Mouse (Mus musculus) heart, postnatal 0 days (tissue): ENCODE data around the gene Tmco4. TPM values are rescaled to one million over a fixed set of nuclear protein-coding genes. Genes with fewer than 3 reads are reported as not detected.
A peak's percentile ranks its signal among the peaks of the same experiment; 100 is the strongest.

ENCODE experiments used
- ATAC-seq: fragments of 200-750 bp; cut with Nextera tagmentation; 2 replicates; pipeline ENCODE4 v1.8.0; 2017; ENCODE audit warnings: low read depth, moderate number of reproducible peaks, moderate library complexity; ENCODE audit not compliant: insufficient read depth
- DNase-seq: peaks from one replicate; pipeline ENCODE4 v3.0.0-alpha.2; 2016; ENCODE audit warnings: low spot score
- H3K27ac ChIP-seq: fragments of 300-500 bp; sonication (generic); 2 replicates; pipeline ENCODE4 v1.5.1; 2014; ENCODE audit warnings: low read depth, mild to moderate bottlenecking
- H3K27me3 ChIP-seq: fragments of 300-500 bp; sonication (generic); 2 replicates; pipeline ENCODE4 v1.6.1; 2014; ENCODE audit warnings: low read length, mixed read lengths; ENCODE audit not compliant: control insufficient read depth, insufficient read depth
- H3K36me3 ChIP-seq: fragments of 300-500 bp; sonication (generic); replicated peaks from 2 replicates; pipeline ENCODE4 v1.6.1; 2014; ENCODE audit warnings: low read length, mixed read lengths; ENCODE audit not compliant: control insufficient read depth, insufficient read depth
- H3K4me1 ChIP-seq: fragments of 300-500 bp; sonication (generic); 2 replicates; pipeline ENCODE4 v1.6.1; 2014; ENCODE audit warnings: antibody characterized with exemption; ENCODE audit not compliant: control insufficient read depth, insufficient read depth
- H3K4me2 ChIP-seq: fragments of 300-500 bp; sonication (generic); 2 replicates; pipeline ENCODE4 v1.6.1; 2014; ENCODE audit warnings: low read depth, mild to moderate bottlenecking, low read length, moderate library complexity
- H3K4me3 ChIP-seq: fragments of 300-500 bp; sonication (generic); 2 replicates; pipeline ENCODE4 v1.5.1; 2014; ENCODE audit warnings: low read depth, low read length
- H3K9ac ChIP-seq: fragments of 300-500 bp; sonication (generic); replicated peaks from 2 replicates; pipeline ENCODE4 v1.6.1; 2014; ENCODE audit warnings: low read depth, low read length, mixed read lengths
- H3K9me3 ChIP-seq: fragments of 300-500 bp; sonication (generic); replicated peaks from 2 replicates; pipeline ENCODE4 v1.6.1; 2016; ENCODE audit warnings: low read length; ENCODE audit not compliant: control insufficient read depth
- CTCF ChIP-seq: IDR thresholded peaks from 2 replicates; pipeline ENCODE4 v1.5.1; 2016; ENCODE audit warnings: antibody characterized with exemption, control low read depth, low read depth
- EP300 ChIP-seq: IDR thresholded peaks from 2 replicates; pipeline ENCODE4 v1.6.1; 2016; ENCODE audit warnings: antibody characterized with exemption, low read depth
- WGBS: fragments of 180-500 bp; shearing (Covaris S2); extraction: QIAGEN DNeasy Blood & Tissue Kit; methylation state at CpG from one replicate; pipeline ENCODE4 v1.1.7; 2014; 5-methylcytosine and 5-hydroxymethylcytosine counted together
- polyA plus RNA-seq: library from polyadenylated mRNA; unstranded; fragments of >200 nt; fragmentation: Nextera tagmentation; extraction: Ambion mirVana; gene quantifications from 2 replicates; pipeline ENCODE4 v1.2.1, GENCODE M21; 2015
- total RNA-seq: library from RNA; depleted of rRNA; stranded (reverse); fragments of >200 nt; gene quantifications from 2 replicates; pipeline ENCODE4 v1.2.3, GENCODE M21; 2014; ENCODE audit warnings: low replicate concordance

Gene Tmco4
- total and polyA plus RNA-seq, 2 experiments from 2014 or later, result 7.7 to 16.9 TPM

DNA sequence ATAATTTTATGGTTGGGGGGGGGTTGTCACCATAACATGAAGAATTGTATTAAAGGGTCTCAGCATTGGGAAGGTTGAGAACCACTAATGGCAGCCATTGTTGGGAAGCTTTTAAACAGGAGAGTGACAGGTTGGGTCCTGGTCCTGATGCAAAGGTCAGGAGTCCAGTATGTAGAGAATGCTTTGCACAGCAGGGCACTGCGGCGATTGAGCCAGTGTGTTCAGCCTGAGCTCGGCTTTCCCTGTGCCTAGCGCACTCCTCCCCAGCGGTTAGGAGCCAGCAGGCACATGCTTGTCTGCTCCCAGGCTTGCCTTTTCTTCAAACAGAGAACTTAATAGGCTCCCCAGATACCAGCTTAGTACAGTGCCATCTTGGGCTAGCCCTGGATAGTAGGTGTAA lies 13.6 kb downstream of the Tmco4 start:
- Histone ChIP-seq H3K27me3 (no peaks in the 10 kb centered on the region), H3K4me1 (no peaks in the 10 kb centered on the region; the same call in 1 of the 2 replicates), H3K9ac (no peak overlapping the region), H3K4me3 (no peak overlapping the region), H3K36me3 (no peaks in the 10 kb centered on the region), H3K27ac (no peak overlapping the region), H3K4me2 (no peak overlapping the region), H3K9me3 (no peaks in the 10 kb centered on the region)
- TF ChIP-seq EP300, result no peak
- TF ChIP-seq CTCF, result no peak
- ATAC-seq (no peak), DNase-seq (no peak)
- WGBS, result 60% methylated on average over 5 of the region's 5 CpGs

GRCm38 (mm10) chr4:138994389-138994788 lies 21.7 kb downstream of the Tmco4 start:
- Histone ChIP-seq H3K4me2 (no peak overlapping the region), H3K4me3 (no peak overlapping the region), H3K9me3 (no peaks in the 10 kb centered on the region), H3K36me3 (peaks cover 10% of the 10 kb centered on the region; the same call in 1 of the 2 replicates), H3K9ac (no peak overlapping the region), H3K4me1 (no peaks in the 10 kb centered on the region), H3K27me3 (no peaks in the 10 kb centered on the region), H3K27ac (no peak overlapping the region)
- 62% methylated on average over 3 of the region's 3 CpGs for WGBS
- TF ChIP-seq CTCF (no peak), EP300 (no peak)
- no peak for DNase-seq
- ATAC-seq, result no peak

DNA sequence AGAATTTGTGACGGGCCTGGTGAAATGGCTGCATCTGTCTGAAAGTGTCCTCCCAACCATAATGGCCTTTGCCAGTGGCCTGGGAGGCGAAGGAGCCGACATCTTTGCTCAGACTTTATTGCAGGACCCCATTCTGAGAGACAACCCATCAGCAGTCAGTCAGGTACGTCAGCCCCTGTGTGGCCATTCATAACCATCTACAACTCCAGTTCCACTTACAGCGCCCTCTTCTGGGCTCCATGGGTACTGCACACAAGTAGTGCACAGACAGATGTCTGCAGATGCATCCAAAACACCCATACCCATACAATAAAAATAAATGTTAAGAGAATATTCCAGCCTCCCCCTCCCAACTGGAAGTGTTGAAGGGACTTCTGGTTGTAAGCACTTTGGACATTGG lies 23.7 kb downstream of the Tmco4 start:
- H3K4me1 ChIP-seq, result no peaks in the 10 kb centered on the region
- peaks cover 10% of the 10 kb centered on the region; the same call in 1 of the 2 replicates for H3K36me3 ChIP-seq
- DNase-seq (no peak), ATAC-seq (no peak)
- no peaks in the 10 kb centered on the region for H3K9me3 ChIP-seq
- no peak overlapping the region for H3K9ac ChIP-seq
- 84% methylated on average over 5 of the region's 5 CpGs for WGBS
- no peak overlapping the region for H3K4me2 ChIP-seq
- TF ChIP-seq CTCF, result peak; percentile 26
- TF ChIP-seq EP300, result no peak
- H3K27me3 ChIP-seq, result no peaks in the 10 kb centered on the region
- H3K4me3 ChIP-seq, result no peak overlapping the region
- no peak overlapping the region for H3K27ac ChIP-seq

DNA sequence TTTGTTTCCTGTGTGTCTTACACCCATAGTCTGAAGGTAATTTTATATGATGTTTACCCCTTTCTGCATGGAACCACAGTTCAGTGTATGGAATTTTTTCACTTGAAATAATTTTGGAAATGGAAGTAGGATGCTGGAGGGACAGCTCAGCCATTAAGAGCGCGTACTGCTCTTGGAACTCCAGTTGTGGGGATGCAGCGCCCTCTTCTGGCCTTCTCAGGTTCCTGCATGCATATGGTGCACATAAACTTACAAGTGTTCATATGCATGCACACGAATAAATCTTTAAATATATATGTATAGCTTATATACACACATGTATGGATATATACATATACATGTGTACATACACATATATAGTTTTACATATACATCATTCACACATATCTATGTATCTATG lies 24.4 kb downstream of the Tmco4 start:
- Histone ChIP-seq H3K9ac (no peak overlapping the region), H3K4me2 (no peak overlapping the region), H3K27me3 (no peaks in the 10 kb centered on the region), H3K27ac (no peak overlapping the region), H3K4me1 (no peaks in the 10 kb centered on the region), H3K36me3 (peaks cover 10% of the 10 kb centered on the region; the same call in 1 of the 2 replicates), H3K4me3 (no peak overlapping the region), H3K9me3 (no peaks in the 10 kb centered on the region)
- WGBS, result 82% methylated on average over 4 of the region's 4 CpGs
- no peak for ATAC-seq
- TF ChIP-seq CTCF (0 out of 2 replicates have a peak, but pooled peaks have one; percentile 9), EP300 (no peak)
- no peak for DNase-seq

- no peaks in the 10 kb centered on the region for H3K4me1 ChIP-seq
- H3K27me3 ChIP-seq, result no peaks in the 10 kb centered on the region
- H3K27ac ChIP-seq, result no peak overlapping the region
- H3K9ac ChIP-seq, result no peak overlapping the region
- no peak overlapping the region for H3K4me2 ChIP-seq
- no peak overlapping the region for H3K4me3 ChIP-seq
- peaks cover 10% of the 10 kb centered on the region; the same call in 1 of the 2 replicates for H3K36me3 ChIP-seq
- DNase-seq (no peak), ATAC-seq (no peak)
- WGBS, result 68% methylated on average over 11 of the region's 11 CpGs
- no peak for TF ChIP-seq CTCF
- no peak for TF ChIP-seq EP300
- H3K9me3 ChIP-seq, result no peaks in the 10 kb centered on the region
Observed at GRCm38 (mm10) chr4:138998611-138999010, 25.9 kb downstream of the Tmco4 start.

DNA sequence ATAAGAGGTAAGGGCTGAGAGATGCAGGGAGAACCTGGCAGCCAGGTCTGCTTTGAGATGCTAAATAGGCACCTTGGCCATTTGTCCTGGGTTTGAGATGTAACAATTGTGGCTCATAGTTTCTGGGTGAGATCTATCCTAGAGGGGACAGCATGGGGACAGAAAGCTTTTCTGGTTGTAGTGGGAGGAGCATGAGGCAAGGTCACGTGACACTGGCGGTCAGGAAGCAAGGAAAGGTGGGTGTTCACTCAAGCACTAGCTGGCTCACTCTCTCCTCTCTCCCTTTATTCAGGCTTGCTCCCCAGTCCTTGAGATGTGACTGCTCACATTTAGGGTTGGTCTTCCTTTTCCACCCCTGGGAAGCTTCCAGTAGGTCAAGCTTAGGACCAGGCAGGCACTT lies 28.3 kb downstream of the Tmco4 start:
- DNase-seq (no peak), ATAC-seq (no peak; the same call in 1 of the 2 replicates)
- H3K9me3 ChIP-seq, result no peaks in the 10 kb centered on the region
- TF ChIP-seq EP300 (no peak), CTCF (no peak)
- 48% methylated on average over 2 of the region's 2 CpGs for WGBS
- H3K27ac ChIP-seq, result no peak overlapping the region
- H3K9ac ChIP-seq, result no peak overlapping the region
- no peaks in the 10 kb centered on the region for H3K27me3 ChIP-seq
- no peak overlapping the region for H3K4me2 ChIP-seq
- H3K4me3 ChIP-seq, result no peak overlapping the region
- H3K4me1 ChIP-seq, result no peaks in the 10 kb centered on the region
- H3K36me3 ChIP-seq, result peaks cover 10% of the 10 kb centered on the region; the same call in 1 of the 2 replicates
